Mouse (Mus musculus) large intestine, adult 2 months (tissue): ENCODE results near the gene Fam168b. TPM values are rescaled to one million over a fixed set of nuclear protein-coding genes. Genes with fewer than 3 reads are reported as not detected.

Source experiments
- DNase-seq: peaks from one replicate; pipeline ENCODE4 v3.0.0-alpha.2; 2012; ENCODE audit warnings: low read depth, low spot score
- WGBS: fragments of 180-500 bp; shearing (Covaris S2); methylation state at CpG from one replicate; pipeline ENCODE4 v1.1.7; 2018; 5-methylcytosine and 5-hydroxymethylcytosine counted together
- polyA plus RNA-seq: library from polyadenylated mRNA; depleted of rRNA; stranded (reverse); fragments of >200 nt; gene quantifications from 2 replicates; pipeline ENCODE4 v1.2.3, GENCODE M21; 2012; rRNA removed

Gene Fam168b
- polyA plus RNA-seq, 1 experiment = 115 TPM

- DNase-seq = no peak
- 30% methylated on average over 4 of the region's 4 CpGs for whole genome bisulfite sequencing
These were observed 75.0 kb downstream of the Fam168b start for GRCm38 (mm10) chr1:34767851-34768250.

- DNase-seq = no peak
- 6% methylated on average over 1 of the region's 1 CpGs for WGBS
These were observed 76.0 kb downstream of the Fam168b start for GRCm38 (mm10) chr1:34766899-34767298.

Other genes starting within 250 kb of the Fam168b start
- gene Plekhb2, start 6.9 kb upstream of the Fam168b start, polyA plus RNA-seq = 157 and 219 TPM in 2 replicates